Mouse (Mus musculus) heart, adult 2 months (tissue): Measurements from ENCODE around the gene Syngap1.

Source experiments
- CTCF ChIP-seq: fragments of 200-600 bp; IDR thresholded peaks from 2 replicates; pipeline ENCODE4 v1.8.1; 2022; ENCODE audit warnings: antibody characterized with exemption, mild to moderate bottlenecking, moderate library complexity
- EP300 ChIP-seq: fragments of 200-500 bp; IDR thresholded peaks from 2 replicates; pipeline ENCODE4 v1.6.1; 2011; ENCODE audit warnings: low read depth, low read length, control low read depth; ENCODE audit not compliant: insufficient read depth
- POLR2A ChIP-seq: fragments of 200-500 bp; IDR thresholded peaks from 2 replicates; pipeline ENCODE4 v1.6.1; 2011; ENCODE audit warnings: mild to moderate bottlenecking, low read depth, low read length, control low read depth; ENCODE audit not compliant: insufficient read depth

DNA sequence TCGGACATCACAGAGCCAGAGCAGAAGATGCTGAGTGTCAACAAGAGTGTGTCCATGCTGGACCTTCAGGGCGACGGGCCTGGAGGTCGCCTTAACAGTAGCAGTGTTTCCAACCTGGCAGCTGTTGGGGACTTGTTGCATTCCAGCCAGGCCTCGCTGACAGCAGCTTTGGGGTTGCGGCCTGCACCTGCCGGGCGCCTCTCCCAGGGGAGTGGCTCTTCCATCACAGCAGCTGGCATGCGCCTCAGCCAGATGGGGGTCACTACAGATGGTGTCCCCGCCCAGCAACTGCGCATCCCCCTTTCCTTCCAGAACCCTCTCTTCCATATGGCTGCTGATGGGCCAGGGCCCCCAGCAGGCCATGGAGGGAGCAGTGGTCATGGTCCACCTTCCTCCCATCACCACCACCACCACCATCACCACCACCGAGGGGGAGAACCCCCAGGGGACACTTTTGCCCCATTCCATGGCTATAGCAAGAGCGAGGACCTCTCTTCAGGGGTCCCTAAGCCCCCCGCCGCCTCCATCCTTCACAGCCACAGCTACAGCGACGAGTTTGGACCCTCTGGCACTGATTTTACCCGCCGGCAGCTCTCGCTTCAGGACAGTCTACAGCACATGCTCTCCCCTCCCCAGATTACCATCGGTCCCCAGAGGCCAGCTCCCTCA is 20.7 kb downstream of the Syngap1 start:
- TF ChIP-seq EP300 (no peak), CTCF (no peak), POLR2A (no peak)
